22 mouse cellular contexts compared by ENCODE assay signal in the genomic region with DNA sequence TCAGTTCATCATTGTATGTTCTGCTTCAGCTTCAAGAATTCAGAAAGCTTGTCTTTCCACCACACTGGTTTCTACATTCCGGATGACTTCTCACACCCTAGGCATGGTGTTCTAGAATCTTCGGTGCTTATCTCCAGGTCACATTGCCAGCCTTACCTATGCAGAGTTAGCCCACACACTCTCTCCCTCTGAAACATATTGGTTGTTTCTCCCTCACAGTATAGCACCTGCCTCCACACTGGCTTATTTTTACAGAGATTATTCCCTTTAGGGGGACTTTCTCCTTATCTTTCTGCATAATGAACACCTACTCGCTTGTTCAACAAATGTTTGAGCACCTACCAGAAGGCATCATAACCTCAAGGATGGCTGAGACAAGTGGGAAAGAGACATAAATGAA.
DNase-seq lines count a peak whose midpoint lies in the region; ATAC-seq and TF ChIP-seq lines count a peak whose summit lies in the region.
"Had no signal": no experiment of that assay in that cellular context is flagged by ENCODE, and none has a peak within 500 bp of the region (broad histone marks: within the 10 kb centered on the region; RNA-seq: fewer than 3 reads in every experiment).

No protein-coding gene starts in this region.

- no peak overlapping the region for H3K27ac ChIP-seq in layer of hippocampus, adult 2 months
- H3K27ac ChIP-seq: embryonic facial prominence, embryonic 10.5 days; embryonic facial prominence, embryonic 12.5 days; forebrain, embryonic 13.5 days; forebrain, embryonic 15.5 days had no signal

- no peak for TF ChIP-seq CTCF in layer of hippocampus, adult 2 months (conservative IDR thresholded peaks at IDR 0.05)

- H3K4me3 ChIP-seq in layer of hippocampus, adult 2 months: no peak overlapping the region
- H3K4me3 ChIP-seq: embryonic facial prominence, embryonic 10.5 days; embryonic facial prominence, embryonic 12.5 days; forebrain, embryonic 13.5 days; forebrain, embryonic 15.5 days had no signal

- peak; percentile 83 for ATAC-seq in frontal cortex, adult (ENCODE audit: low TSS enrichment)
- ATAC-seq: activated CD4-positive, CD25-positive, alpha-beta regulatory T cell, adult 4 months; CD4-positive, CD25-positive, alpha-beta regulatory T cell, adult 4 months; forebrain, embryonic 13.5 days; forebrain, embryonic 15.5 days; forebrain, postnatal 0 days; Patski had no signal

- DNase-seq in frontal cortex, postnatal 25 days (ENCODE audit: low spot score in 2 of 2): no peak
- peak; percentile 12 for DNase-seq in layer of hippocampus, adult 9-11 months
- no peak for DNase-seq in layer of hippocampus, adult 2 months (ENCODE audit: low spot score in 2 of 2)
- no peak for DNase-seq in right cerebral cortex, postnatal 4 days
- DNase-seq: adrenal gland, adult 8-10 months; adrenal gland, postnatal 14 days; adrenal gland, postnatal 36 days; B cell, adult 2 months; cerebellum, adult 11 months; cerebellum, adult 18-20 months; cerebellum, adult 8-10 months; cerebellum, adult 9-11 months; cerebellum, postnatal 14 days; forebrain, postnatal 0 days had no signal
